Mouse (Mus musculus) embryonic fibroblast, embryonic 13.5 days (primary cell): Measurements from ENCODE around the gene Nags. TPM values are rescaled to one million over a fixed set of nuclear protein-coding genes. Genes with fewer than 3 reads are reported as not detected.
A peak's percentile ranks its signal among the peaks of the same experiment; 100 is the strongest.

Experiments
- H3K27ac ChIP-seq: 2 replicates; pipeline ENCODE4 v1.5.1; 2012; ENCODE audit warnings: low read length, control low read depth, inconsistent platforms; ENCODE audit not compliant: insufficient read depth
- H3K4me1 ChIP-seq: 2 replicates; pipeline ENCODE4 v1.6.1; 2011; ENCODE audit warnings: low read length; ENCODE audit not compliant: control insufficient read depth, insufficient read depth
- H3K4me3 ChIP-seq: 2 replicates; pipeline ENCODE4 v1.5.1; 2011; ENCODE audit warnings: mild to moderate bottlenecking, control low read depth, low read length; ENCODE audit not compliant: insufficient read depth
- CTCF ChIP-seq: IDR thresholded peaks from 2 replicates; pipeline ENCODE4 v1.5.1; 2011; ENCODE audit warnings: mild to moderate bottlenecking, control low read depth, low read length, moderate library complexity, borderline replicate concordance; ENCODE audit not compliant: insufficient read depth
- POLR2A ChIP-seq: IDR thresholded peaks from 2 replicates; pipeline ENCODE4 v1.6.1; 2011; ENCODE audit warnings: low read depth, mild to moderate bottlenecking, control low read depth, low read length, moderate library complexity
- polyA plus RNA-seq: library from polyadenylated mRNA; stranded (reverse); fragments of >200 nt; gene quantifications from 2 replicates; pipeline ENCODE4 v1.2.4, GENCODE M21; 2011; ENCODE audit warnings: low read depth; ENCODE audit not compliant: missing spikeins, insufficient read length

The Nags gene
- polyA plus RNA-seq, 1 experiment = not detected

DNA sequence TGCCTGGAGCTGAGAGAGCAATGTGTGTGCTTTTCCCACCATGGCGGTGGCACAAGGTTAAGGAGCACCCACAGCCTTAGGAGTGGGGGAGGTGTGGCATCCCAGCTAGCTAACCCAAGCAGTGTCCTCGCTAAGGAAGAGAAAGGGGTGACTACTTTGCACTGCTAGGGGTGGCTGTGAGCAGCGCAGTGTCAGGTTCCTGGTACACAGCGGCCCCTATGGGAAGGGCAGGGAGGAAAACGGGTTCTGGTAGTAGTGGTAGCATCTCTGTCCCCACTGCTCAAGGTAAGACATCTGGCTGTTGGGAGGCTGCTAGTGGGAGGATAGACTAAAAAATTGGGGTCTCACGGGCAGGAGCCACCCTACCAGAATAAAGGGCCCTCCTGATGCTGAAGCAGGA lies 52.9 kb downstream of the Nags start:
- no peak overlapping the region for H3K4me3 ChIP-seq
- no peak overlapping the region for H3K27ac ChIP-seq
- 0 out of 2 replicates have a peak, but pooled peaks have one; percentile 11 for TF ChIP-seq CTCF
- no peak for TF ChIP-seq POLR2A
- H3K4me1 ChIP-seq = peaks cover 6% of the 10 kb centered on the region

Other genes with a start within 250 kb of the Nags start
- not detected in 2 replicates for gene Sost, start 178.5 kb upstream of the Nags start, polyA plus RNA-seq
- gene Cfap97d1, start 161.2 kb upstream of the Nags start, polyA plus RNA-seq = not detected in 2 replicates
- 34.8 and 49.4 TPM in 2 replicates for gene Dusp3, start 158.5 kb upstream of the Nags start, polyA plus RNA-seq
- 0.40 and 0.42 TPM in 2 replicates for gene Mpp3, start 117.1 kb upstream of the Nags start, polyA plus RNA-seq
- not detected in 2 replicates for gene Cd300lg, start 104.0 kb upstream of the Nags start, polyA plus RNA-seq
- 6.8 and 6.9 TPM in 2 replicates for gene Mpp2, start 57.0 kb upstream of the Nags start, polyA plus RNA-seq
- gene Ppy, start 44.2 kb upstream of the Nags start, polyA plus RNA-seq = not detected in 2 replicates
- gene Pyy, start 37.7 kb upstream of the Nags start, polyA plus RNA-seq = not detected in 2 replicates
- gene Tmem101, start 10.9 kb downstream of the Nags start, polyA plus RNA-seq = 11.2 and 14.9 TPM in 2 replicates
- 113 and 124 TPM in 2 replicates for gene Lsm12, start 39.8 kb downstream of the Nags start, polyA plus RNA-seq
- 37.9 and 40.0 TPM in 2 replicates for gene G6pc3, start 44.1 kb downstream of the Nags start, polyA plus RNA-seq
- gene Hdac5, start 84.7 kb downstream of the Nags start, polyA plus RNA-seq = 47.8 and 54.9 TPM in 2 replicates
- gene BC030867, start 103.4 kb downstream of the Nags start, polyA plus RNA-seq = 6.5 and 10.2 TPM in 2 replicates
- gene Asb16, start 123.2 kb downstream of the Nags start, polyA plus RNA-seq = 0.37 and 0.45 TPM in 2 replicates
- 37.7 and 44.6 TPM in 2 replicates for gene Tmub2, start 139.4 kb downstream of the Nags start, polyA plus RNA-seq
- 50.7 and 55.6 TPM in 2 replicates for gene Atxn7l3, start 151.1 kb downstream of the Nags start, polyA plus RNA-seq
- 75.5 and 102 TPM in 2 replicates for gene Ubtf, start 174.2 kb downstream of the Nags start, polyA plus RNA-seq
- gene Slc4a1, start 220.7 kb downstream of the Nags start, polyA plus RNA-seq = not detected in 2 replicates
- gene Rundc3a, start 247.9 kb downstream of the Nags start, polyA plus RNA-seq = 0.86 TPM in 1 of 2 replicates, not detected in the other